In genomic region chr1:72873511-72874286, GRCm38 (mm10) we compare ENCODE assay signal across 8 mouse cellular contexts. TPM values are rescaled to one million over a fixed set of nuclear protein-coding genes. Genes with fewer than 3 reads are reported as not detected.
DNase-seq lines count a peak whose midpoint lies in the region; ATAC-seq and TF ChIP-seq lines count a peak whose summit lies in the region.

No protein-coding gene starts in this region.

- ATAC-seq in embryonic facial prominence, embryonic 13.5 days (ENCODE audit: insufficient number of reproducible peaks, insufficient read depth, low FRiP score, low TSS enrichment, low read depth): no peak
- ATAC-seq in heart, embryonic 15.5 days (replicated peaks; ENCODE audit: insufficient number of reproducible peaks, insufficient read depth, low FRiP score, low read depth): no peak
- no peak for ATAC-seq in liver, postnatal 0 days

- DNase-seq in A20 (ENCODE audit: low read depth, low spot score) (peak; percentile 53), ZHBTc4 (ENCODE audit: low read depth, low spot score) (peak; percentile 68)
- peak; percentile 74 for DNase-seq in kidney, postnatal 10 days
- no peak for DNase-seq in liver, postnatal 0 days
- peak; percentile 76 for DNase-seq in right cerebral cortex, postnatal 25 days
- DNase-seq in spleen, postnatal 14 days (ENCODE audit: low spot score in 2 of 2): no peak

- TF ChIP-seq EP300 in liver, postnatal 0 days (IDR thresholded peaks at IDR 0.05; ENCODE audit: low read depth): no peak

- H3K27ac ChIP-seq in embryonic facial prominence, embryonic 13.5 days: peak overlapping the region; percentile 94
- peak overlapping the region; percentile 88 for H3K27ac ChIP-seq in heart, embryonic 15.5 days
- H3K27ac ChIP-seq in liver, postnatal 0 days (ENCODE audit: low read depth): no peak overlapping the region

- H3K4me1 ChIP-seq in embryonic facial prominence, embryonic 13.5 days: peaks cover 75% of the 10 kb centered on the region
- H3K4me1 ChIP-seq in heart, embryonic 15.5 days (replicated peaks): peaks cover 71% of the 10 kb centered on the region
- H3K4me1 ChIP-seq in liver, postnatal 0 days (ENCODE audit: insufficient read depth): peaks cover 21% of the 10 kb centered on the region

- H3K9ac ChIP-seq in embryonic facial prominence, embryonic 13.5 days: peak overlapping the region; percentile 94
- peak overlapping the region; percentile 74 for H3K9ac ChIP-seq in heart, embryonic 15.5 days
- H3K9ac ChIP-seq in liver, postnatal 0 days (replicated peaks): no peak overlapping the region; the same call in 1 of the 2 replicates

- peak overlapping the region; percentile 73 for H3K4me3 ChIP-seq in embryonic facial prominence, embryonic 13.5 days
- H3K4me3 ChIP-seq in heart, embryonic 15.5 days: peak overlapping the region; percentile 75
- peak overlapping the region; percentile 32 for H3K4me3 ChIP-seq in liver, postnatal 0 days (ENCODE audit: low read depth, low read length)

- no peaks in the 10 kb centered on the region for H3K9me3 ChIP-seq in embryonic facial prominence, embryonic 13.5 days
- no peaks in the 10 kb centered on the region for H3K9me3 ChIP-seq in heart, embryonic 15.5 days (replicated peaks)
- H3K9me3 ChIP-seq in liver, postnatal 0 days (ENCODE audit: low read length): no peaks in the 10 kb centered on the region

- TF ChIP-seq CTCF in liver, postnatal 0 days (IDR thresholded peaks at IDR 0.05; ENCODE audit: low read depth): no peak

- no peaks in the 10 kb centered on the region for H3K36me3 ChIP-seq in embryonic facial prominence, embryonic 13.5 days
- H3K36me3 ChIP-seq in heart, embryonic 15.5 days: no peaks in the 10 kb centered on the region
- H3K36me3 ChIP-seq in liver, postnatal 0 days (replicated peaks; ENCODE audit: insufficient read depth, low read length): no peaks in the 10 kb centered on the region

- under 1% methylated on average over 43 of the region's 43 CpGs for WGBS in embryonic facial prominence, embryonic 13.5 days
- WGBS in heart, embryonic 15.5 days: under 1% methylated on average over 43 of the region's 43 CpGs
- WGBS in liver, postnatal 0 days (ENCODE audit: insufficient replicate concordance): 2% methylated on average over 42 of the region's 43 CpGs

- peaks cover 24% of the 10 kb centered on the region for H3K27me3 ChIP-seq in embryonic facial prominence, embryonic 13.5 days
- 0 out of 2 replicates have a peak, but pooled peaks cover 2% of the 10 kb centered on the region for H3K27me3 ChIP-seq in heart, embryonic 15.5 days
- H3K27me3 ChIP-seq in liver, postnatal 0 days (ENCODE audit: insufficient read depth, low read length): peaks cover 72% of the 10 kb centered on the region

- H3K4me2 ChIP-seq in embryonic facial prominence, embryonic 13.5 days: peak overlapping the region; percentile 85
- peak overlapping the region; percentile 95 for H3K4me2 ChIP-seq in heart, embryonic 15.5 days
- peak overlapping the region; percentile 46 for H3K4me2 ChIP-seq in liver, postnatal 0 days (ENCODE audit: low read depth, low read length)

RNA-seq across cellular contexts. Expression of gene Igfbp5, which starts 1.0 kb away (rescaled TPM):
- polyA plus RNA-seq in embryonic facial prominence, embryonic 13.5 days (2015; fragmentation: Nextera tagmentation; extraction: Ambion mirVana): 141 and 165 TPM in 2 replicates
- polyA plus RNA-seq in heart, embryonic 15.5 days (2015; fragmentation: Nextera tagmentation; extraction: Ambion mirVana): 79.0 and 101 TPM in 2 replicates
- polyA plus RNA-seq in liver, postnatal 0 days (2015; fragmentation: Nextera tagmentation; extraction: Ambion mirVana): 2.4 and 2.5 TPM in 2 replicates

RNA-seq across cellular contexts. Expression of gene Igfbp2, which starts 49.4 kb away (rescaled TPM):
- polyA plus RNA-seq in embryonic facial prominence, embryonic 13.5 days (2015; fragmentation: Nextera tagmentation; extraction: Ambion mirVana): 469 and 555 TPM in 2 replicates
- polyA plus RNA-seq in heart, embryonic 15.5 days (2015; fragmentation: Nextera tagmentation; extraction: Ambion mirVana): 44.4 and 85.9 TPM in 2 replicates
- polyA plus RNA-seq in liver, postnatal 0 days (2015; fragmentation: Nextera tagmentation; extraction: Ambion mirVana): 3,364 and 3,428 TPM in 2 replicates

Comparison
In these comparisons a context has a peak if more than half of its experiments do, and no peak if none do; other contexts are left out.
1. DNase-seq: peak in A20 (single experiment), ZHBTc4 (single experiment), kidney, postnatal 10 days (single experiment) and right cerebral cortex, postnatal 25 days (single experiment); none in liver, postnatal 0 days (single experiment) and spleen, postnatal 14 days (0 of 2).
2. RNA of gene Igfbp5, which starts 1.0 kb away (polyA plus RNA-seq): 141 to 165 TPM in embryonic facial prominence, embryonic 13.5 days and 79.0 to 101 TPM in heart, embryonic 15.5 days; 2.4 to 2.5 TPM in liver, postnatal 0 days; every median in the first group is over 10 times any median in the second.
3. Peak in every context shown above with its lines, with median percentiles within 50 percentile points of each other: H3K4me2 ChIP-seq and H3K4me3 ChIP-seq.